Mouse (Mus musculus) layer of hippocampus, adult 9-11 months (tissue): Measurements from ENCODE around the gene Ppp1r3f.

Experiments used
- DNase-seq: peaks from one replicate; pipeline ENCODE4 v3.0.0; 2022

Gene Ppp1r3f

DNA sequence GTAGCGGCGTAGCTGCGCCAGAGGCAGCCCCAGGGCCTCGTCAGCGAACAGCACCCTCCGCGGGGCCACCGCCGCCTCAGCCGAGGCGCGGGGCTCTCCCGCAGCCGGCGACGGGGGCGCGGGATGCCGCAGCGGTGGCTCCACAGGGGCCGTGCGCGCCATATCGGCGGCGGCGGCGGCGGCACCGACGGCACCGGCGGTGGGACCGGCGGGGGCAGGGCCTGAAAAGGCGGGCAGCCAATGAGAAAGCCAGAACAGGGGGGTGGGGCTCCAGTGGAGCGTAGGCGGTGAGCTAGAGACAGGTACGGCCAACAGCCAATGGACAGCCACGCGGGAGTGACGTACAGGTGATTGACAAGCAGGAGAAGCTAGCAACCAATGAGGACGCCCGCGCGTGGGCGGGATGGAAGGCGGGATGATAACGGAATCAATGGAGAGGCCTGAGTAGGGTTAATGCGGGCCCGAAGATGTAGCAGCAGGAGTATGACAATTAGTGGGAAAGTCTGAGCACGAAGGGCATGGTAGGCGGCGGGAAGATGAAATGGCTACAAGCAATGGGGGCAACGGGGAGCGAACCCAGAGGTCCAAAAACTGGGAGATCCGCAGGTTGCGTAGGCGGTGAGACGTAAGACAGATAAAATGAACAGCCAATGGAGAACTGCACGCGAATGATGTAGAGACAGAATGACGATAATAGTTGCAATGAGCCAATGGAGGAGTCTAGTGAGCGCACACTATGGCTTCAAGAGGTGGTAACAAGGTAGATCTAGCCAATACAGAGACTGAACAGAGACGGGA is at the start of gene Ppp1r3f:
Gene Ppp1r3f (minus strand): TSS at position 197 of the 798 bp plus-strand sequence.
- peak; percentile 99 for DNase-seq

DNA sequence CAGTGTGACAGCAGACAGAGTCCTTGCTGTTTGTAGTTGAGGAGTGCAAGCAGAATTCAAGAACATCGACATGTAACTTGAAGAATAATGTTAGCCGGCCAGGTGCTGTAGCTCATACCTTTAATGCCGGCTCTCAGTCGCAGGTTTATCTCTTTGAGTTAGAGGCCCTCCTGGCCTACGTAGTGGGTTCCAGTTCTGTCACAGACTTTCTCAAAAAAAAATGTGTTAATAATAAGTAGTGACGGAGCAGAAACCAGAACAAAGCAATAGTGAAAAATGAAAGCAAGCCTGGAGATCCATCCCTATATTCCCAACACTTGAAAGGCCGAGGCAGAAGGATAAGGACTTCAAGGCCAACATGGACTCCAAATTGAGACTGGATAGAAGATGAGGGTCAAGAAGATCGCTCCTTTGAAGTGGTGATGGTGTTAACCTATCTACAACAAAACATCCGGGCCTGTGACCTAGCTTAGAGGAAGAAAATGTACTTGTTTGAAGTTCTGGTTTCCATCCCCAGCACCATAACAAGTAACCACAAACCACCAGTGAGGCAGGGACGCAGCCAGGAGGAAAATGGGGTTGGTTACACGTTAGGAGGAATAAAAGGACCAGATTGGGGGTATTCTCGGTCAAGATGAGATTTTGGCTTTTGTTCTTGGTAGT is 43.9 kb upstream of the Ppp1r3f start:
- no peak for DNase-seq

DNA sequence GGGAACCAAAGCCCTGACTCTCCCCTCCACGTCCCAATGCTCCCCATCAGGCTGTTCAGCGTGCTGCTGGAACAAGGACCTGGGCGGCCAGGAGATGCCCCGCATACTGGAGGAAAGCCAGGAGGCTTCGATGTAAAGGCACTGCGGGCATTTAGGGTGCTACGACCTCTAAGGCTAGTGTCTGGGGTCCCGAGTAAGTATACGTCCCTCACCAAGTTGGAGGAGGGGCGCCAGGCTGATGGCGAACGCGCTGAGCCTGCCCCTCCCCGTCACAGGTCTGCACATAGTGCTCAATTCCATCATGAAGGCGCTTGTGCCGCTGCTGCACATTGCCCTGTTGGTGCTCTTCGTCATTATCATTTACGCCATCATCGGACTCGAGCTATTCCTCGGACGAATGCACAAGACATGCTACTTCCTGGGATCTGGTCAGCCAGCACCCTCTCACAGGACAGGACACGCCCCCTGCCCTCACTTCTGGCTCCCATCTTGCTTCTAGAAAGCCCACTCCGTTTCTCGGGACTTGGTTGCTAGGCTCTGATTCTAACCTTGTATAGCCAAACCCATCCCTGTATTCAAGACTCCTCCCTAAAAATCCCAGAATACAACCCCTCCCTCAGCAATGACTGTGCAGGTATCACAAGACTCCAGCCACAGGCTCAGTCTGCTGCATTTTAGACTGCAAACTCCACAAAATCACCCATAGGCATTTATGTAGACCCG is 36.6 kb upstream of the Ppp1r3f start:
- peak; percentile 7 for DNase-seq

DNA sequence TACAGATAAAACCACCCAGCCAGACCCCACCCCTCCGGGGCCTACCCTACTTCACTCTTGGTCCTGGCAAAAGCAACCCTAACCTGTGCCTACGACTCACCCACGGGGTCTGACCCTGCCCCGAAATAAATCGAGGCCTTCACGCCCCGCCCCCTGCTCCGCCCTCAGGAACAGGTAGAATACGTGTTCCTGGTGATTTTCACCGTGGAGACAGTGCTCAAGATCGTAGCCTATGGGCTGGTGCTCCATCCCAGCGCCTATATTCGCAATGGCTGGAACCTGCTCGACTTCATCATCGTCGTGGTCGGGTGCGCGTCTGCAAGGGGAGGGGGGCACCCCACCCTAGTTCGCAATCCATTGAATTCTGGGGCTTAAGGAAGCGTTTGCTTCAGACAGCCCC is 36.0 kb upstream of the Ppp1r3f start:
- DNase-seq: peak; percentile 9

DNA sequence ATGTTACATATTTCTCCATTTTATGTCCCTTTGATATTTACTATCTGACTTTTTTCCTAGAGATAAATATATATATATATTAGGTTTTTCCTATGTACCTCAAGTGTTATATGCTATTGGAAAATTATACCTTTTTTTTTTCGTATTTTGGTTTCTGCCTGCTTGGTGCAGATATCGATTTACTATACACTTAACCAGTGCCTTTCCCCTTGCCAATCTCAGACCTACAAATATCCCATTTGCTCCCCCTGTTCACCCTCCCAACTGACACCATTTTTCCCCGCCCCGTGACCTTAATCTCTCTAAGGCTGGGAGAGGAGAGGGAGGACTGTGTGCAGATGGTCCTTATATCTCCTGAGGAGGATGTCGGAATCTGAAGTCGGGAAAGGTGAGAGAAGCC is 32.7 kb upstream of the Ppp1r3f start, which contains the start of gene Cacna1f:
Gene Cacna1f (plus strand): TSS at position 301 of the 400 bp plus-strand sequence.
- DNase-seq: no peak

DNA sequence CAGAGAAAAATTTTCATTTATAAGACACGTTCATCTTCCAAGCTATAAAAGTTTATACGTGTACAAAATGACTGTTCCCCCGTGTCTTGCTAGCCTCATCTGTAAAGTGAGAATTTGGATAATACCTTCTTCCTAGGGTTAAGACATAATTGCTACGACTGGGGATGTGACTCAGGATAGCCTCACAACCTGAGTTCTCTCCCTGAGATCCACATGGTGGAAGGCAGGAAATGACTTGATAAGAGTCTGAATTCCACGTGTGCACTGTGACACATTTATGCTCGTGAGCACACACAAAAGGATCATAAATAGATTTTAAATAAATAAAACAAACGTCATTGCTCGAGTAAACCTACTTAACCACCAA is 31.5 kb upstream of the Ppp1r3f start:
- DNase-seq: peak; percentile 6

DNA sequence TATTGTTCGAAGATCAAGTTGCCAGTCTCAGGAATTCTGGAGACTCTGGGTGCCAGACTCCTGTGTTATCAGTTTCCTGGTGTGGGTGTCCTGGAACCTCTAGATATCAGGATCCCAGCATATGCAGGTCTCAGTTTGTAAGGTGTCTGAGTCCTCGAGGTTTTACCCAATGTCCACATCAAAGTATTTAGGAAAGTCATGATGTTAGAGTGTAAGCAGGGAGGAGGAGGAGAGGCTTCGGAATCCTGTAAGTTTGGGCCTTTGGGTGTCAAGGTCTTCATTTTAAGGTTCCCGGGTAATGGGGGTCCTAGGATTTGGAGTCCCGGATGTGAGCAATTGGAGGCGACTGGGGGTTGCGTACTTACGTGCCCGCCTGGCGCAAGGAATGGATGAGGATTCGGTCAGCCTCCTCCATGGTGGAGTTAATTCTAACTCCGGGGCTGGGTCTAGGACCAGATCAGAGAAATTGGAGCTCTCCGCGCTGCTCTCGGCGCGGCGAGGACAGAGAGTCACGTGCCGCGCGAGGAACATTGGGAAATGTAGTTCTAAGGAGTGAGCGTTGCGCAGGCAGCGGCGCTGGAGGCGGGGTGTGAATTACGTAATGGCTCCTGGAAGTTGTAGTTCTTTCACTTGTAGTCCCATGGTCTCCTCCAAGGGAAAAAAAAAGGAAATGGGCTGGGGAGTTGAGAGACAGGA is 30.9 kb upstream of the Ppp1r3f start, which contains the start of gene Ccdc22:
Gene Ccdc22 (minus strand): TSS at position 639 of the 696 bp plus-strand sequence.
- DNase-seq: peak; percentile 89

DNA sequence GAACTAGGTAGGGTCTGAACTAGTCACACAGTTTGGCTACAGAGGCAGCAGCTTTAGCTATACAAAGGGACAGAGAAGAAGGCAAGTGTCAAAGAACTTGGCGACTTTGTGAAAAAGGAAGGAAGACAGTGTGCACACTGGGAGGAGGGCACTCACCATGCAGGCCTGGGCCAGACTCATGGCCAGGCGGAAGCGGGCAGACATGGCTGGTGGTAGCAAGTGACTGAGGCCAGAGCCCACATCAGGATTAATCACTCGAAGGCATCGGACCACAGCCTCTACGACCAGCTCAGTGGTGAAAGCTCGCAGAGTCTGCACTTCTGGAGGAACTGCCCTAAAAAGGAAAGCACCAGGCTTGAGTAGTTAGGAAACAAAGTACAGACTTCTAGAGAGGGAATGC is 29.9 kb upstream of the Ppp1r3f start:
- DNase-seq: no peak

DNA sequence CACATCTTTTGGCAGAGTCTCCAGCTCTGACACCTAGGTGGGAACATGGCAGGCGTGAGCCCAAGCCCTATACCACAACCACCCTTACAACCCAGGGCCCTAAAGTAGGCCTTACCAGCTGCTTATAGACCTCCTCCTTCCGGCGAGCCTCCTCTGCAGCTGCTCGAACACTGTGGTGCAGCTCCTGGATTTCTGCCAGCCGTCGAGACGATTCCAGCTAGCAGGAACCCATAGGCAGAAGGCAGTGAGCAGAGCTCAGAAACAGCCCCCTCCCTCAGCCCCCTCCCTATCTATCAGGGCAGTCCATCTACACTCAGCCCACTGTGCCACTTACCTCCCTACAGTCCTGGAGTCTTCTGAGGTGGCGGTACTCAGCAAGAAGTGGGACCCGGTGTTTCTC is 21.3 kb upstream of the Ppp1r3f start:
- no peak for DNase-seq

DNA sequence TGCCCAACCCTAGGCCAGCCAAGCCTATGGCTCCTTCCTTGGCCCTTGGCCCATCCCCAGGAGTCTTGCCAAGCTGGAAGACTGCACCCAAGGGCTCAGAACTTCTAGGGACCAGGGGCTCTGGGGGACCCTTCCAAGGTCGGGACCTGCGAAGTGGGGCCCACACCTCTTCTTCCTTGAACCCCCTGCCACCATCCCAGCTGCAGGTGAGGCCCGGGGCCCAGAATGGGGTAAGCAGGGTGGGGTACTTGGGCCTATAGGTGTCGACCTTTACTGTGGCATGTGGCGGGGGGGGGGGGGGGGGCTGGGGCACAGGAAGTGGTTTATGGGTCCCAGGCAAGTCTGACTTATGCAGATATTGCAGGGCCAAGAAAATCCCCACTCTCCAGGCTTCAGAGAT is 12.3 kb upstream of the Ppp1r3f start:
- DNase-seq: no peak

DNA sequence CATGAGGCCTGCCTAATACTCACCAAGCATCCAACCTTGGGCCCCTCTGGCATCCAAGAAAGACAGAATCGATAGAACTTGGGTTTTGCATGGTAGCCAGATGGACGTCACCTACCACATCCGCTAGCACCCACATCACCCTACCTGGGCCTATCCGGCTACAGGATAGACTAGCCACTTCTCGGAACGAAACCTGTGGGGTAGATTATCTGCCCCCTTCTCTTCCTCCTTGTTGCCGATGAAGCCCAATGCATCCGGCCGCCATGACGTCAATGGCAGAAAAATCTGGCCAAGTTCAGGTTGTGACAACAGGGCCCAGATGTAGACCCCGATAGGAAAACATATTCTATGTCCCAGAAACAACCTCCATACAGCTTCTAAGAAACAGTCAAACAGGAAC is 9.8 kb upstream of the Ppp1r3f start:
- no peak for DNase-seq

DNA sequence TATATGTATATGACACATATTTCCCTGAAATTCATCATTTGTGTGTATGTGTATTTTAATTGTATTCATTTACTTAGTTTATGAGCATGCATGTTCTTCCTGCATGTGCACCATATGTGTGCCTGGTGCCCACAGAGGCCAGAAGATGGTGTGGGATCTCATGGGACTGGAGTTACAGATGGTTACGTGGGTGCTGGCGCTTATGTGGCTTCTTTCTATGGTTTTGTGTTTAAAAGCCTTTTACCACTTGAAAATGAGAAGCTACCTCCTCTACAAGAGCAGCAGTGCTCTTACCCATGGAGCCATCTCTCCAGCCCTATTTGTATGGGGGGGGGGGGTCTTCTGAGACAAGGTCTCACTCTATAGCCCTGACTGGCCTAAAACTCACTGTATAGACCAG is 7.1 kb upstream of the Ppp1r3f start:
- DNase-seq: peak; percentile 45

DNA sequence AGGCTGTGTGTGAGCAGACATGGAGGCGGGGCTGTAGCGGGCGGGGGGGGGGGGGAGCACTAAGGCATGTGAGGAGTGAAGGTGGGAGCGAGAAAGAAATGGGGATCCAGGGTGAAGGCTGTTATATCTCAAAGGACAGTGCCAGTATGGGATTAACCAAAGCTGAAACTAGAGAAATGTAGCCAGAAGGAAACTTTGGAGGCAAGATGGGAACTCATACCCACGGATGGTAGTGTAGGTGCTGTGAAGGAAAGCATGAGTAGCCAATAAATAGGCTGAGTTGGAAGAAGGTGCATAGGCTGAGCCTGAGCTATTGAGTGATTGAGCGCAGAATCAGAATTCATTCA is 775 bp upstream of the Ppp1r3f start:
- DNase-seq: no peak

DNA sequence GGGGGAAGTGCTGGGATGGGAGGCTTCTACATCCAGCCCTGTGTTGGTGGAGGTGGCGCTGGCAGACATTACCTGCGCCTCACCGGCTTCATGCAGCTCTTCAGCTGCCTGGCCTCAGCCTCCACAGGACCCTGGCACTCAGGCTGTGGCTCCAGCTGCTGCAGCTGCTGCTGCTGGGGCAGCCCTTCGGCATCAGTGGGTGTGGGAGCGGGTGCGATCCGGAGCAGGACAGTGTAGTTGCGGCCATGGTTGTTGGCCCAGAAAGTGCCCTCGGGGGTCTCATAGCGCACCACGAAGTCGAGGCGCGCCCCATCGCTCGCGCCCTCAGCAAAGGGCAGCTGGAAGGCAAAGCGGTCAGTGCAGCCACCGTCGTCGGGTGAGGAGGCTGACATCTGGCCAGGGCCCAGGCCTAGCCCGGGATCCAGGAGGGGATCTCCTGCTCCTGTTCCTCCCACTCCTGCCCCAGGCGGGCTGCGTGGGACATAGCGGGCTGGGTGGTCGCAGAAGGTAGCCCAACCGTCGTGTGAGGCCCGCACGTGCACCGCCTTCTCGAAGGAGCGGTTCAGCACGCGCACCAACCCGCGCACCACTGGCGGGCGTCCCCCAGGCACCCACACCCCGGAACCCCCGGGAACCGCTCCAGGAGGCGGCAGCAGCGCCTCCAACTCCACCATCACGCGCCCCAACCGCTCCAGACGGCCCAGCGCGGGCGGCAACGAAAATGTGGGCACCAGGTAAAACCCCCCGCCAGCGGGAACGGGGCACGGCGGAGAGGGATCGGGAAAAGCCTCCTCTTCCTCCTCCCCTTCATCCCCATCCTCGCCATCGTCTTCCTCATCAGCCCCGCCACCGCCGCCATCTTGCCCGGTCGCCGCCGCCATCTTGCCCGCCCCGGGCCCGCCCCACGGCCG is 652 bp downstream of the Ppp1r3f start, which contains the start of gene Foxp3:
Gene Foxp3 (plus strand): TSS at position 469 of the 911 bp plus-strand sequence.
- peak; percentile 18 for DNase-seq

DNA sequence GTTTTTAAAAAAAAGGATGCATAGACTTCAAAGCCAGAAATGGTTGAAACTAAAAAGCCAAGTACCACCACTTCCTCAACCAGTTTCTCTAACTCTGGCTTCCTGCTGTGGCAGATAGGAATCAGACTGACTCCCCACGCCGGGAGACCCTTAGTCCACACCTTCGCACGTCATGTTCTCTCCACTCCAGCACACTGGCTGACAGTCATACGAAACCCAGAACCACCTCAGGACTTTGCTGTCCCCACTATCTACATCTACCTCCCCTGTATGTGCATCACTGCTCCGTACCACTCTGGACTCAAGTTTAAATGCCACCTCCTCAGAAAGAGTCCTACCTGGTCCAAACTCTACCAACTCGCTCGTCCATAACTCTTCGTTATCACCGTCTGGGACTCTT is 1.6 kb downstream of the Ppp1r3f start:
- DNase-seq: no peak

DNA sequence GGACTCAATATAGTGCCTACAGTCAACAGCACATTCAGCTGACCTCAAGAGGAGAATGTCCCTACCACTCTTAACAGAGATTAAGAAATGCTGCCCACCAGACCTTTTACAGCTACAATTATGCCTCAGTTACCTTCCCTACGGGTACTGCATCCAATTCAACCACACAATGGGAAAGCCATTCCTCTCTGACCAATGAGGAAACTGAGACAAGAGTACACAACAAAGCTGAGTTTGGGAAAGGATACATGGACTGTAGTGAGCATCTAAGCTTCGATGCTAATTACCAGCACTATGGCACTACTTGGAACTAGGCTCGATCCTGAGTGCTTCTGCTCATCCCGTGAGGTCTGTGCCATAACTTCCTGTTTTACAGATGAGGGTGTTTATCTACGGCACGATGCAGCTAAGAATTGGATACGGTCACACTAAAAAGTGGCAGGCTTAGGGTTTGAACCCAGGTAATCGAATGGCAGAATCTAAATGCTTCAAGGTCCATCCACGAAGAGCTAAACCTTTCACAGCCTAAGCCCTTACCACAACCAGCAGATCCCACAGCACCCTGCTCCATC is 2.4 kb downstream of the Ppp1r3f start:
- DNase-seq: no peak

DNA sequence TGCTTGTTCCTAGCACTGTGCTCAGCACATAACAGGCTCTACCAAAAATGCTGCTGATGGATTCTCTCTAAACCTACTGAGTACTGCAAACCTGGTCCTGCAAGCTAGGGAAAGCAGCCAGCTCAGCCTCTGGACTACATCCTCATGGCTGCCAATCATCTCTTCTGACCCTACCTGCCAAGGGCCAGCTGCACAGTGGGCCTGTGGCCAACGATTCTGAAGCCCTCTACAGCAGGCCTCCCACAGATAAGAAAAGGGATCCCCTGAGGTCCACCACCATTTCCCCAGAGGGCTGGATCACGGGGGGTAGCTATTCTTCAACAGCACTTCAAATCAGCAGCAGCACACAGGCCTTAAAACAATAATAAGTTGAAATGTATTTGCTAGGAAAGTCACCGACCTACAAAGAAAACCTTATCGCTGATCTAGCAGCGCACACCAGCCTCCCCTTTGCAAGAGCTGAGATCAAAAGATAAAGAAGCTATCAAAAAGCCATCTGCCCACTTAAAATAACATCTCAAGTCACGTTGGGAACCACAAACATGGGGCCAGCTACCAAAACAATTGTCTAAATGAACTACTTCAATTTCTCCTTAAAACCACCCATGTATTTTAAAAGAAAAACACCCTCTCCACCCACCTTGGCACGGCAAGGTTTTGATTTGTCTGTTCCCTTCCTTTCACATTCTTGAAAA is 3.5 kb downstream of the Ppp1r3f start:
- DNase-seq: no peak

DNA sequence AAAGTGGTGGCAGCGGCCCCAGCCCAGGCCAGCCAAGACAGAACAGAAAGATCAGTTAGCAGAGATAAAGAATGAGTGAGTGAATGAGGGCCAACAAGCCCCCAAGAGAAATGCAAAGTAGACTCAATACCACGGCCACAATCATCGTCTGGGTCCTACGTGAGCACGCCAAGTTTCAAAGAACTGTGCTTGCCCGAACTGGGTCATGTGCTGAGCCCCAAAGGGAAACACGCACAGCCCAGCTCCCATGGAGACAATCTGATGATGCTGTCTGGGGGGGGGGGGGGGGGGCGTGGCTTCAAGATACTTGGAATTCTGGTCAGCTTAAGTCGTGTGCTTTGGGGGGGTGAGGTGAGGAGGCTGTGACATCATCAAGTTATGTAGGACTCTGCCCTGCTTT is 6.6 kb downstream of the Ppp1r3f start:
- DNase-seq: no peak

DNA sequence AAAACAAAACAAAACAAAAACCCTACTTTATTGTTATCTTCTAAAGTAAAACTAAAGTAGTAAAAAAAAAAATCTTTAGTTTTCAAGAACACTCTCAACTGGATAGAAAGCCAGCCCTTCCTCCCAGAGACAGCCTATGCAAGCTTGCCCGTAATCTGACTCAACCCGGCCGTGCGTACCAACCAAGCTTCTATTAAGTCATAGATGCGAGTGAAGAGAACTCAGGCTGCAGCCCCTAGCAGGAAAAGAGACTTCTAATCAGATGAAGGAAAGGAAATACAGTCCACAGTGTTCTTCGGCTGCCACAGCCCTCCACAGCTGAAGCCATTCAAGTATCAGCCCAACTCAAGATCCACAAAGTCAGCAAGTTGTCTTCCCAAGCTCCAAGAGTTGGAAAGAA is 7.7 kb downstream of the Ppp1r3f start:
- no peak for DNase-seq

DNA sequence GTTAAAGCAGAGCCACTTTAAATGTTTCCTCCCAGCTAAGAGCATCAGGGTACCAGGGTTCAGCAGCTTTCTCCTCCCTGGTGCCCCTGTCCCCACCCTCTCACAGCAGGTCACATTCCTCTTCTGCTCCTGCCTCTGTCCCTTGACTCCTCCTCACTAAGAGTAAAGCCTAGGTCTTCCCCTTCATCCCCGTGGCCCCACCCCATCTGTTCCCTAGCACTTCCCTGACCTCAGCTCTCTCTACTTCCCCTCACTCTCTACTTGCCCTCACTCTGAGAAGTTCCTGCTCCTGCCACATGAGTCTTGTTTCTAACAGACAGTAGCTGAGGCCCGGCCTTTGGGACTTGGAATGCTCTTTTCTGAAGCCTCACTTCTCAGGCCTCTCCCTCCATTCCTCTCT is 11.0 kb downstream of the Ppp1r3f start:
- DNase-seq: no peak

DNA sequence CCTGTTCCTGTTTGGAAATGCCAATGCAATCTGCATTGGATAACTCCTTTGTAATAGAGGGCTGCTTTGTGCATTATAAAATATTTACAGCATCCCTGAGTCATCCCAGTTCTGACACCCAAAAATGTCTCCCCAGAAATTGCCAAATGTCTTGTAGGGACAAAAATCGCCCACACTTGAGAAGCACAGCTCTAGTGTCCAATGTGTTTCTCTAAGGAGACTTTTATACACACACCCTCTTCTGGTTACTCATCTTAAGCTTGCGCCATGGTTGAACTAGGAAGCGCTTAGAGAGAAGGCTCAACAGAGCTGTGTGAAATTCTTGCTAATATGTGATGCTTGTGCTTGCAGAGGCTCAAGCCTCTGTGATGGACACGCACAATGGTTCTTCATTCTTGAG is 20.6 kb downstream of the Ppp1r3f start:
- DNase-seq: no peak
